Mouse (Mus musculus) lung, postnatal 0 days (tissue): ENCODE results near the gene Dnajc28.

Experiments used
- CTCF ChIP-seq: IDR thresholded peaks from 2 replicates; pipeline ENCODE4 v1.5.1; 2016; ENCODE audit warnings: antibody characterized with exemption, mild to moderate bottlenecking
- EP300 ChIP-seq: IDR thresholded peaks from 2 replicates; pipeline ENCODE4 v1.6.1; 2016; ENCODE audit warnings: antibody characterized with exemption, mild to moderate bottlenecking, control low read depth

GRCm38 (mm10) chr16:91655285-91655684 is 36.5 kb upstream of the Dnajc28 start:
- TF ChIP-seq CTCF (no peak), EP300 (no peak)
